Mouse (Mus musculus) heart, adult 2 months (tissue): ENCODE results near the gene Pou3f3. TPM values are rescaled to one million over a fixed set of nuclear protein-coding genes. Genes with fewer than 3 reads are reported as not detected.

ENCODE experiments used
- DNase-seq, 2 experiments: peaks; one replicate each; pipeline ENCODE4 v3.0.0; 2021
- H3K27ac ChIP-seq: fragments of 200-600 bp; 2 replicates; pipeline ENCODE4 v1.8.1; 2022
- H3K27me3 ChIP-seq: fragments of 200-500 bp; 2 replicates; pipeline ENCODE4 v1.6.1; 2012; ENCODE audit warnings: mild to moderate bottlenecking, low read length, inconsistent platforms, mixed read lengths; ENCODE audit not compliant: control insufficient read depth, insufficient read depth
- H3K36me3 ChIP-seq: fragments of 200-500 bp; 2 replicates; pipeline ENCODE4 v1.6.1; 2012; ENCODE audit warnings: low read length, inconsistent platforms; ENCODE audit not compliant: control insufficient read depth, insufficient read depth
- H3K4me1 ChIP-seq: fragments of 200-500 bp; 2 replicates; pipeline ENCODE4 v1.6.1; 2011; ENCODE audit warnings: low read length; ENCODE audit not compliant: control insufficient read depth, insufficient read depth
- H3K4me3 ChIP-seq: fragments of 200-600 bp; 2 replicates; pipeline ENCODE4 v1.8.1; 2022
- H3K79me2 ChIP-seq: fragments of 200-500 bp; replicated peaks from 2 replicates; pipeline ENCODE4 v1.6.1; 2012; ENCODE audit warnings: mild to moderate bottlenecking, inconsistent platforms, low read length, moderate library complexity, mixed read lengths; ENCODE audit not compliant: control insufficient read depth, insufficient read depth
- H3K9ac ChIP-seq: fragments of 200-500 bp; 2 replicates; pipeline ENCODE4 v1.6.1; 2012; ENCODE audit warnings: low read depth, mild to moderate bottlenecking, control low read depth, inconsistent platforms, low read length, mixed read lengths
- CTCF ChIP-seq: fragments of 200-600 bp; IDR thresholded peaks from 2 replicates; pipeline ENCODE4 v1.8.1; 2022; ENCODE audit warnings: antibody characterized with exemption, mild to moderate bottlenecking, moderate library complexity
- EP300 ChIP-seq: fragments of 200-500 bp; IDR thresholded peaks from 2 replicates; pipeline ENCODE4 v1.6.1; 2011; ENCODE audit warnings: low read depth, low read length, control low read depth; ENCODE audit not compliant: insufficient read depth
- POLR2A ChIP-seq: fragments of 200-500 bp; IDR thresholded peaks from 2 replicates; pipeline ENCODE4 v1.6.1; 2011; ENCODE audit warnings: mild to moderate bottlenecking, low read depth, low read length, control low read depth; ENCODE audit not compliant: insufficient read depth
- WGBS: fragments of 180-500 bp; shearing (Covaris S2); methylation state at CpG from one replicate; pipeline ENCODE4 v1.1.7; 2018; 5-methylcytosine and 5-hydroxymethylcytosine counted together
- intact Hi-C: fragments of 180-260 bp; cut with DNase I; formaldehyde crosslinking; loops from one replicate; pipeline ENCODE4 v1.15.1; 2025
- polyA plus RNA-seq: library from polyadenylated mRNA; depleted of rRNA; stranded (reverse); fragments of >200 nt; gene quantifications from 2 replicates; pipeline ENCODE4 v1.2.3, GENCODE M21; 2012
- total RNA-seq, 2 experiments: library from RNA; stranded (reverse); gene quantifications; 2 replicates each; pipeline ENCODE4 v1.2.3; 2021

The Pou3f3 gene
- total and polyA plus RNA-seq, 3 experiments: not detected

GRCm38 (mm10) chr1:42705811-42706160 lies 10.2 kb downstream of the Pou3f3 start:
- H3K4me3 ChIP-seq: no peak overlapping the region
- no peak overlapping the region for H3K27ac ChIP-seq
- no peaks in the 10 kb centered on the region for H3K4me1 ChIP-seq
- DNase-seq: no peak
- H3K9ac ChIP-seq: no peak overlapping the region
- intact Hi-C loops: no loop called here
- H3K79me2 ChIP-seq: no peaks in the 10 kb centered on the region
- WGBS: 13% methylated on average over 8 of the region's 8 CpGs
- TF ChIP-seq CTCF (no peak), POLR2A (no peak), EP300 (no peak)
- peaks cover 24% of the 10 kb centered on the region for H3K27me3 ChIP-seq
- no peaks in the 10 kb centered on the region for H3K36me3 ChIP-seq

GRCm38 (mm10) chr1:42707196-42707595 lies 11.6 kb downstream of the Pou3f3 start:
- Histone ChIP-seq H3K9ac (no peak overlapping the region), H3K4me1 (no peaks in the 10 kb centered on the region), H3K27ac (no peak overlapping the region), H3K27me3 (peaks cover 27% of the 10 kb centered on the region), H3K36me3 (no peaks in the 10 kb centered on the region), H3K4me3 (no peak overlapping the region), H3K79me2 (no peaks in the 10 kb centered on the region)
- 8% methylated on average over 5 of the region's 5 CpGs for WGBS
- intact Hi-C loops: no loop called here
- TF ChIP-seq EP300 (no peak), CTCF (no peak), POLR2A (no peak)
- no peak for DNase-seq

GRCm38 (mm10) chr1:42707611-42708130 lies 12.1 kb downstream of the Pou3f3 start:
- intact Hi-C loops: no loop called here
- TF ChIP-seq POLR2A (no peak), EP300 (no peak), CTCF (no peak)
- DNase-seq: no peak
- Histone ChIP-seq H3K27me3 (peaks cover 26% of the 10 kb centered on the region), H3K4me1 (no peaks in the 10 kb centered on the region), H3K27ac (no peak overlapping the region), H3K36me3 (no peaks in the 10 kb centered on the region), H3K9ac (no peak overlapping the region), H3K79me2 (no peaks in the 10 kb centered on the region), H3K4me3 (no peak overlapping the region)
- WGBS: 12% methylated on average over 4 of the region's 4 CpGs

GRCm38 (mm10) chr1:42709024-42709423 lies 13.5 kb downstream of the Pou3f3 start:
- Histone ChIP-seq H3K4me1 (no peaks in the 10 kb centered on the region; the same call in 1 of the 2 replicates), H3K79me2 (no peaks in the 10 kb centered on the region), H3K27ac (no peak overlapping the region), H3K27me3 (peaks cover 28% of the 10 kb centered on the region), H3K9ac (no peak overlapping the region), H3K4me3 (no peak overlapping the region), H3K36me3 (no peaks in the 10 kb centered on the region)
- intact Hi-C loops: no loop called here
- no peak for DNase-seq
- 21% methylated on average over 1 of the region's 1 CpGs for WGBS
- TF ChIP-seq CTCF: no peak
- TF ChIP-seq EP300: no peak
- TF ChIP-seq POLR2A: no peak

GRCm38 (mm10) chr1:42709431-42710160 lies 14.0 kb downstream of the Pou3f3 start:
- intact Hi-C loops: loop anchor here (10.0 kb wide), 2 partner anchors 1555 to 1825 kb away; no protein-coding TSS in a partner anchor
- 17% methylated on average over 7 of the region's 7 CpGs for WGBS
- Histone ChIP-seq H3K4me1 (no peaks in the 10 kb centered on the region; the same call in 1 of the 2 replicates), H3K4me3 (no peak overlapping the region), H3K36me3 (no peaks in the 10 kb centered on the region), H3K27ac (no peak overlapping the region), H3K27me3 (peaks cover 30% of the 10 kb centered on the region), H3K79me2 (no peaks in the 10 kb centered on the region), H3K9ac (no peak overlapping the region)
- DNase-seq: no peak
- TF ChIP-seq CTCF (no peak), POLR2A (no peak), EP300 (no peak)

- no peaks in the 10 kb centered on the region; the same call in 1 of the 2 replicates for H3K4me1 ChIP-seq
- no peak for TF ChIP-seq EP300
- TF ChIP-seq POLR2A: no peak
- no peak for TF ChIP-seq CTCF
- no peaks in the 10 kb centered on the region for H3K36me3 ChIP-seq
- intact Hi-C loops: loop anchor here (10.0 kb wide), 2 partner anchors 1555 to 1825 kb away; no protein-coding TSS in a partner anchor
- 19% methylated on average over 4 of the region's 4 CpGs for WGBS
- H3K9ac ChIP-seq: no peak overlapping the region
- H3K27me3 ChIP-seq: peaks cover 32% of the 10 kb centered on the region
- H3K27ac ChIP-seq: no peak overlapping the region
- DNase-seq: no peak
- no peak overlapping the region for H3K4me3 ChIP-seq
- H3K79me2 ChIP-seq: no peaks in the 10 kb centered on the region
Observed at GRCm38 (mm10) chr1:42710234-42710633, 14.7 kb downstream of the Pou3f3 start.
